Mouse (Mus musculus) lung, adult 2 months (tissue): Measurements from ENCODE around the gene Dydc2. TPM values are rescaled to one million over a fixed set of nuclear protein-coding genes. Genes with fewer than 3 reads are reported as not detected.

Source experiments
- DNase-seq: peaks from one replicate; pipeline ENCODE4 v3.0.0; 2022
- H3K4me1 ChIP-seq: fragments of 200-500 bp; 2 replicates; pipeline ENCODE4 v1.6.1; 2011; ENCODE audit warnings: low read length; ENCODE audit not compliant: control insufficient read depth, insufficient read depth
- H3K4me3 ChIP-seq: fragments of 200-500 bp; replicated peaks from 2 replicates; pipeline ENCODE3; 2011; ENCODE audit warnings: low read depth, mild to moderate bottlenecking, control low read depth, low read length; ENCODE audit errors: extremely low read depth
- CTCF ChIP-seq: fragments of 200-500 bp; IDR thresholded peaks from 2 replicates; pipeline ENCODE4 v1.5.1; 2011; ENCODE audit warnings: mild to moderate bottlenecking, low read length, control low read depth; ENCODE audit not compliant: insufficient read depth
- POLR2A ChIP-seq: fragments of 200-500 bp; IDR thresholded peaks from 2 replicates; pipeline ENCODE4 v1.6.1; 2011; ENCODE audit warnings: low read depth, mild to moderate bottlenecking, control low read depth, low read length, borderline replicate concordance; ENCODE audit errors: extremely low read depth
- WGBS: fragments of 180-500 bp; shearing (Covaris S2); methylation state at CpG from one replicate; pipeline ENCODE4 v1.1.7; 2018; 5-methylcytosine and 5-hydroxymethylcytosine counted together
- polyA plus RNA-seq: library from polyadenylated mRNA; depleted of rRNA; stranded (reverse); fragments of >200 nt; gene quantifications from 2 replicates; pipeline ENCODE4 v1.2.3, GENCODE M21; 2012

The Dydc2 gene
- polyA plus RNA-seq, 1 experiment, result 0.15 TPM

- WGBS, result 60% methylated on average over 5 of the region's 5 CpGs
- no peak for TF ChIP-seq POLR2A
- TF ChIP-seq CTCF, result no peak
- no peak overlapping the region for H3K4me3 ChIP-seq
- DNase-seq, result no peak
- H3K4me1 ChIP-seq, result peaks cover 2% of the 10 kb centered on the region; the same call in 1 of the 2 replicates
These were observed 54.2 kb downstream of the Dydc2 start for GRCm38 (mm10) chr14:41014701-41015240.

GRCm38 (mm10) chr14:41013630-41014613, 55.1 kb downstream of the Dydc2 start, which contains the start of gene Fam213a:
Gene Fam213a (minus strand): TSS chr14:41013788.
- peaks cover 2% of the 10 kb centered on the region; the same call in 1 of the 2 replicates for H3K4me1 ChIP-seq
- TF ChIP-seq POLR2A (peak; percentile 60; the same call in 1 of the 2 replicates), CTCF (no peak)
- peak within 1 kb of the TSS; percentile 72 for H3K4me3 ChIP-seq
- DNase-seq, result peak; percentile 85
- 4% methylated on average over 32 of the region's 32 CpGs for WGBS

GRCm38 (mm10) chr14:41013143-41013542, 55.9 kb downstream of the Dydc2 start:
- peaks cover 2% of the 10 kb centered on the region; the same call in 1 of the 2 replicates for H3K4me1 ChIP-seq
- no peak for DNase-seq
- H3K4me3 ChIP-seq, result peak overlapping the region; percentile 72
- 12% methylated on average over 9 of the region's 9 CpGs for WGBS
- no peak for TF ChIP-seq POLR2A
- no peak for TF ChIP-seq CTCF

GRCm38 (mm10) chr14:41011916-41012315, 57.1 kb downstream of the Dydc2 start:
- TF ChIP-seq CTCF, result no peak
- TF ChIP-seq POLR2A, result no peak
- Histone ChIP-seq H3K4me1 (no peaks in the 10 kb centered on the region; the same call in 1 of the 2 replicates), H3K4me3 (no peak overlapping the region)
- WGBS, result 76% methylated on average over 3 of the region's 3 CpGs
- DNase-seq, result no peak

GRCm38 (mm10) chr14:41008138-41008537, 60.9 kb downstream of the Dydc2 start:
- DNase-seq, result no peak
- H3K4me1 ChIP-seq, result no peaks in the 10 kb centered on the region
- H3K4me3 ChIP-seq, result no peak overlapping the region
- 32% methylated on average over 2 of the region's 2 CpGs for WGBS
- no peak for TF ChIP-seq POLR2A
- TF ChIP-seq CTCF, result no peak

DNA sequence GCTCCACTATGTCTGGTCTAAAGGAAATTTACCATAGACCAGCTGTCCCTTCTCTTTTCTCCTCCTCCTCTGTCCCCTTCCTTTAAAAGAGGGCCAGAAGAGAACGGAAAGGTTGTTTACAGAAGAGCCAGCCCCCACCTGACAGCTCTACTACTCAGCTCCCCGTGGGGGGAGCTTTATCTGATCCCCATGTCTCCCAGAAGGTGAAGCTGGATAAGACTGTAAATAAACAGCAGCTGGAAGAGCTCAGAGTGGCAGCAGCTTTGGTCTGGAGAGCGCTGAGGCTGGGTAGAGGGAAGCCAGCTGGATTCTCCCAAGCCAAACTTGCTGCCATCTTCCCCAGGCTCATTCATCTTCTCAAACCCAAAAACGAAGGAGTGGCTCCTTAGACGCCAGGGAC, 61.4 kb downstream of the Dydc2 start:
- no peak for DNase-seq
- no peaks in the 10 kb centered on the region for H3K4me1 ChIP-seq
- WGBS, result 31% methylated on average over 5 of the region's 5 CpGs
- H3K4me3 ChIP-seq, result no peak overlapping the region
- TF ChIP-seq POLR2A, result no peak
- TF ChIP-seq CTCF, result no peak

GRCm38 (mm10) chr14:41006899-41007298, 62.1 kb downstream of the Dydc2 start:
- 62% methylated on average over 3 of the region's 3 CpGs for WGBS
- no peak overlapping the region for H3K4me3 ChIP-seq

DNA sequence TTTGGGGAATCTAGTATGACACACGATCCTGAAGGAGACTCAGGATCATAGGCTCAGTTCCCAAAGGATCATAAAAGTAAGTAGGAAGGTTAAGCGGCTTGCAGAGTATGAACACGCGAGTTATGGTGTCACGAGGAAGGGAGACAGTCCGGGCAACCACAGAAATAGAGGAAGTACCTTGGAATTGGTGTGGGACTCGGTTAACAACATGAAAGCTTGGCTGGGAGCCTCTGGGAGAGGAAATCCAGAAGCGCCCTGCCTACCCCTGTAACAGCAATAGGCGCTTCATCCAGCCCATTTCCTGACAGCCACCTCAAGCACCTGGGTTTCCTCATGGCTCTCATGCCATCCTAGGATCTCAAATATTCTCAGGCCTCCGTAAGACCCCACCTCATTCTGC, 62.7 kb downstream of the Dydc2 start:
- H3K4me1 ChIP-seq, result no peaks in the 10 kb centered on the region
- DNase-seq, result no peak
- 80% methylated on average over 10 of the region's 10 CpGs for WGBS
- TF ChIP-seq CTCF (no peak), POLR2A (no peak)
- H3K4me3 ChIP-seq, result no peak overlapping the region

More at GRCm38 (mm10) chr14:41006899-41007298, 62.1 kb downstream of the Dydc2 start:
- no peak for DNase-seq
- TF ChIP-seq CTCF (no peak), POLR2A (no peak)
- no peaks in the 10 kb centered on the region for H3K4me1 ChIP-seq

- 71% methylated on average over 9 of the region's 9 CpGs for WGBS
These were observed 63.3 kb downstream of the Dydc2 start for GRCm38 (mm10) chr14:41005716-41006115.

More at GRCm38 (mm10) chr14:41005716-41006115, 63.3 kb downstream of the Dydc2 start:
- H3K4me3 ChIP-seq, result no peak overlapping the region
- TF ChIP-seq CTCF, result no peak
- TF ChIP-seq POLR2A, result no peak
- no peak for DNase-seq
- H3K4me1 ChIP-seq, result no peaks in the 10 kb centered on the region
